Mouse (Mus musculus) bone marrow, adult 2 months (tissue): ENCODE data around the gene Vmn2r22. TPM values are rescaled to one million over a fixed set of nuclear protein-coding genes. Genes with fewer than 3 reads are reported as not detected.
"Not testable (repeated sequence)": the region's sequence is repeated elsewhere in the genome, so short reads cannot be mapped to it uniquely, and the experiment has no call there.

Source experiments
- H3K27ac ChIP-seq: fragments of 200-500 bp; 2 replicates; pipeline ENCODE4 v1.5.1; 2012; ENCODE audit warnings: low read depth, mild to moderate bottlenecking, control low read depth, inconsistent platforms, low read length; ENCODE audit not compliant: control insufficient read depth, poor library complexity, insufficient read depth
- H3K4me1 ChIP-seq: fragments of 200-500 bp; 2 replicates; pipeline ENCODE4 v1.6.1; 2011; ENCODE audit warnings: low read length; ENCODE audit not compliant: control insufficient read depth, insufficient read depth
- H3K4me3 ChIP-seq: fragments of 200-500 bp; replicated peaks from 2 replicates; pipeline ENCODE3; 2011; ENCODE audit warnings: mild to moderate bottlenecking, low read depth, low read length, control low read depth; ENCODE audit not compliant: control insufficient read depth
- CTCF ChIP-seq: fragments of 200-500 bp; IDR thresholded peaks from 2 replicates; pipeline ENCODE4 v1.5.1; 2011; ENCODE audit warnings: low read length, control low read depth; ENCODE audit not compliant: control insufficient read depth, insufficient read depth
- POLR2A ChIP-seq: fragments of 200-500 bp; IDR thresholded peaks from 2 replicates; pipeline ENCODE4 v1.6.1; 2011; ENCODE audit warnings: low read depth, mild to moderate bottlenecking, control low read depth, low read length, borderline replicate concordance; ENCODE audit not compliant: control insufficient read depth
- WGBS: fragments of 180-500 bp; shearing (Covaris S2); methylation state at CpG from one replicate; pipeline ENCODE4 v1.1.7; 2018; 5-methylcytosine and 5-hydroxymethylcytosine counted together
- polyA plus RNA-seq: library from polyadenylated mRNA; stranded (reverse); fragments of >200 nt; gene quantifications from 2 replicates; pipeline ENCODE4 v1.2.4, GENCODE M21; 2011; ENCODE audit warnings: low replicate concordance; ENCODE audit not compliant: missing spikeins, insufficient read depth, insufficient read length

The Vmn2r22 gene
- not detected in 2 replicates for polyA plus RNA-seq

- not testable (repeated sequence) for H3K27ac ChIP-seq, H3K4me3 ChIP-seq, H3K4me1 ChIP-seq
- WGBS, result 70% methylated on average over 3 of the region's 3 CpGs
Measured at GRCm38 (mm10) chr6:123650625-123651024, at the start of gene Vmn2r22. Gene Vmn2r22, minus strand, starts transcription at chr6:123650725.

- Histone ChIP-seq H3K4me1 (no peaks in the 10 kb centered on the region), H3K4me3 (no peak overlapping the region), H3K27ac (no peak overlapping the region)
- no peak for TF ChIP-seq POLR2A
- no peak for TF ChIP-seq CTCF
Measured at GRCm38 (mm10) chr6:123697213-123697612, 46.7 kb upstream of the Vmn2r22 start.

- not testable (repeated sequence) for H3K4me1 ChIP-seq, H3K27ac ChIP-seq, H3K4me3 ChIP-seq
- WGBS, result 44% methylated on average over 1 of the region's 1 CpGs
Measured at GRCm38 (mm10) chr6:123696639-123697038, 46.1 kb upstream of the Vmn2r22 start.

GRCm38 (mm10) chr6:123657040-123657439, 6.5 kb upstream of the Vmn2r22 start:
- 30% methylated on average over 6 of the region's 6 CpGs for WGBS
- no peaks in the 10 kb centered on the region for H3K4me1 ChIP-seq
- no peak overlapping the region for H3K27ac ChIP-seq
- no peak overlapping the region for H3K4me3 ChIP-seq
- no peak for TF ChIP-seq POLR2A
- TF ChIP-seq CTCF, result no peak

GRCm38 (mm10) chr6:123639394-123639793, 11.1 kb downstream of the Vmn2r22 start:
- not testable (repeated sequence) for H3K4me3 ChIP-seq, H3K4me1 ChIP-seq, H3K27ac ChIP-seq
- 61% methylated on average over 4 of the region's 4 CpGs for WGBS

- H3K4me1 ChIP-seq, H3K4me3 ChIP-seq, H3K27ac ChIP-seq: not testable (repeated sequence)
- WGBS, result no CpG with 5 or more reads among the region's 2 CpGs
Measured at GRCm38 (mm10) chr6:123623784-123624183, 26.7 kb downstream of the Vmn2r22 start.

- no CpG with 5 or more reads among the region's 5 CpGs for WGBS
- H3K4me3 ChIP-seq, H3K27ac ChIP-seq, H3K4me1 ChIP-seq: not testable (repeated sequence)
Measured at GRCm38 (mm10) chr6:123588368-123588767, 62.2 kb downstream of the Vmn2r22 start.

GRCm38 (mm10) chr6:123587796-123588328, 62.7 kb downstream of the Vmn2r22 start:
- not testable (repeated sequence) for H3K27ac ChIP-seq, H3K4me1 ChIP-seq, H3K4me3 ChIP-seq
- no CpG with 5 or more reads among the region's 2 CpGs for WGBS

- WGBS, result no CpG with 5 or more reads among the region's 1 CpGs
- H3K4me3 ChIP-seq, H3K4me1 ChIP-seq, H3K27ac ChIP-seq: not testable (repeated sequence)
Measured at GRCm38 (mm10) chr6:123583988-123584387, 66.5 kb downstream of the Vmn2r22 start.

- WGBS, result no CpG with 5 or more reads among the region's 2 CpGs
- H3K27ac ChIP-seq, H3K4me1 ChIP-seq, H3K4me3 ChIP-seq: not testable (repeated sequence)
Measured at GRCm38 (mm10) chr6:123574698-123575097, 75.8 kb downstream of the Vmn2r22 start.

Other genes starting within 250 kb of the Vmn2r22 start
- not detected in 2 replicates for gene Vmn2r20, start 232.6 kb downstream of the Vmn2r22 start, polyA plus RNA-seq
- not detected in 2 replicates for gene Vmn2r21, start 117.3 kb downstream of the Vmn2r22 start, polyA plus RNA-seq
- gene Vmn2r23, start 51.9 kb upstream of the Vmn2r22 start, polyA plus RNA-seq, result not detected in 2 replicates
- gene Vmn2r24, start 128.2 kb upstream of the Vmn2r22 start, polyA plus RNA-seq, result not detected in 2 replicates
- 0.14 and 0.27 TPM in 2 replicates for gene Vmn2r25, start 202.7 kb upstream of the Vmn2r22 start, polyA plus RNA-seq